Mouse (Mus musculus) lung, adult 2 months (tissue): Measurements from ENCODE around the gene Gabra5.

Experiments
- CTCF ChIP-seq: fragments of 200-500 bp; IDR thresholded peaks from 2 replicates; pipeline ENCODE4 v1.5.1; 2011; ENCODE audit warnings: mild to moderate bottlenecking, low read length, control low read depth; ENCODE audit not compliant: insufficient read depth
- POLR2A ChIP-seq: fragments of 200-500 bp; IDR thresholded peaks from 2 replicates; pipeline ENCODE4 v1.6.1; 2011; ENCODE audit warnings: low read depth, mild to moderate bottlenecking, control low read depth, low read length, borderline replicate concordance; ENCODE audit errors: extremely low read depth

GRCm38 (mm10) chr7:57529451-57529850 lies 19.6 kb upstream of the Gabra5 start:
- TF ChIP-seq CTCF (no peak), POLR2A (no peak)
